Mouse (Mus musculus) midbrain, embryonic 15.5 days (tissue): ENCODE data around the gene Pdxp. TPM values are rescaled to one million over a fixed set of nuclear protein-coding genes. Genes with fewer than 3 reads are reported as not detected.
"Not testable (repeated sequence)": the region's sequence is repeated elsewhere in the genome, so short reads cannot be mapped to it uniquely, and the experiment has no call there.

ENCODE experiments used
- ATAC-seq: fragments of 200-750 bp; cut with Nextera tagmentation; replicated peaks from 2 replicates; pipeline ENCODE4 v1.8.0; 2017; ENCODE audit warnings: moderate TSS enrichment
- H3K27ac ChIP-seq: fragments of 300-500 bp; sonication (generic); 2 replicates; pipeline ENCODE4 v1.5.1; 2015; ENCODE audit warnings: mild to moderate bottlenecking, inconsistent platforms
- H3K27me3 ChIP-seq: fragments of 300-500 bp; sonication (generic); replicated peaks from 2 replicates; pipeline ENCODE4 v1.6.1; 2015; ENCODE audit warnings: inconsistent platforms
- H3K36me3 ChIP-seq: fragments of 300-500 bp; sonication (generic); replicated peaks from 2 replicates; pipeline ENCODE4 v1.6.1; 2015; ENCODE audit warnings: inconsistent platforms
- H3K4me1 ChIP-seq: fragments of 300-500 bp; sonication (generic); 2 replicates; pipeline ENCODE4 v1.6.1; 2015; ENCODE audit warnings: inconsistent platforms
- H3K4me2 ChIP-seq: fragments of 300-500 bp; sonication (generic); 2 replicates; pipeline ENCODE4 v1.6.1; 2015; ENCODE audit warnings: inconsistent platforms, mild to moderate bottlenecking, moderate library complexity
- H3K4me3 ChIP-seq: fragments of 300-500 bp; sonication (generic); 2 replicates; pipeline ENCODE4 v1.5.1; 2015; ENCODE audit warnings: mild to moderate bottlenecking, inconsistent platforms
- H3K9ac ChIP-seq: fragments of 300-500 bp; sonication (generic); 2 replicates; pipeline ENCODE4 v1.6.1; 2015; ENCODE audit warnings: mild to moderate bottlenecking, inconsistent platforms
- H3K9me3 ChIP-seq: fragments of 300-500 bp; sonication (generic); 2 replicates; pipeline ENCODE4 v1.6.1; 2016; ENCODE audit warnings: inconsistent platforms
- WGBS: fragments of 180-500 bp; shearing (Covaris S2); methylation state at CpG from one replicate; pipeline ENCODE4 v1.1.7; 2015; ENCODE audit warnings: mixed read lengths; 5-methylcytosine and 5-hydroxymethylcytosine counted together
- polyA plus RNA-seq: library from polyadenylated mRNA; unstranded; fragments of >200 nt; fragmentation: Nextera tagmentation; extraction: Ambion mirVana; gene quantifications from 2 replicates; pipeline ENCODE4 v1.2.1, GENCODE M21; 2015

Gene Pdxp
- polyA plus RNA-seq, 1 experiment from 2014 or later: 112 TPM

DNA sequence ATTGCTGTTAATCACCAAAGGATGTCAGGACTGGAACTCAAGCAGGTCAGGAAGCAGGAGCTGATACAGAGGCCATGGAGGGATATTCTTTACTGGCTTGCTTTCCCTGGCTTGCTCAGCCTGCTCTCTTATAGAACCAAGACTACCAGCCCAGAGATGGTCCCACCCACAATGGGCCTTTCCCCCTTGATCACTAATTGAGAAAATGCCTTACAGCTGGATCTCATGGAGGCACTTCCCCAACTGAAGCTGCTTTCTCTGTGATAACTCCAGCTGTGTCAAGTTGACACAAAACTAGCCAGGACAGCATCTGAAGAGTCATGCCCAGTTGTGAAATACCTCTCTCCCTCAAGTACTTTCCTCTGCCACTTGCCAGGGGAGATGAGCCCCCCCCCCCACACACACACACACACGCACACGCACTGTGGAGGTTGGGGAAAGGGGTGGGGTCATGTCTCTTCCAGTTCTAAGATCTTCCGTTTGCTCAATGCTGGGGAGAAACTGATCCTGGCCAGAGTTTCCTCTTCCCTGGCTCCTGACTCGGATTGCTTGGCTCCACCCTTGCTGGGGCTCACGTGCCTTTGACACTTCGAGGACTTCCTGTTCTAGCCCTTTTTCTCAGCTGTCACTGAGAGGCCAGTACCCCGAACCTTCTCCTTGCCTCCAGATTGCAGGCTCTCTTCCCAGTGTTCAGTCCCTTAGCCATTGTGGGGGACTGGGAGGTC is 34.8 kb upstream of the Pdxp start:
- not testable (repeated sequence) for H3K27ac ChIP-seq, H3K4me3 ChIP-seq, H3K9ac ChIP-seq, H3K9me3 ChIP-seq, H3K27me3 ChIP-seq, ATAC-seq
- Histone ChIP-seq H3K36me3 (peaks cover 15% of the 10 kb centered on the region), H3K4me2 (peak overlapping the region; percentile 83; the same call in 1 of the 2 replicates), H3K4me1 (peaks cover 30% of the 10 kb centered on the region)
- 72% methylated on average over 7 of the region's 7 CpGs for WGBS

DNA sequence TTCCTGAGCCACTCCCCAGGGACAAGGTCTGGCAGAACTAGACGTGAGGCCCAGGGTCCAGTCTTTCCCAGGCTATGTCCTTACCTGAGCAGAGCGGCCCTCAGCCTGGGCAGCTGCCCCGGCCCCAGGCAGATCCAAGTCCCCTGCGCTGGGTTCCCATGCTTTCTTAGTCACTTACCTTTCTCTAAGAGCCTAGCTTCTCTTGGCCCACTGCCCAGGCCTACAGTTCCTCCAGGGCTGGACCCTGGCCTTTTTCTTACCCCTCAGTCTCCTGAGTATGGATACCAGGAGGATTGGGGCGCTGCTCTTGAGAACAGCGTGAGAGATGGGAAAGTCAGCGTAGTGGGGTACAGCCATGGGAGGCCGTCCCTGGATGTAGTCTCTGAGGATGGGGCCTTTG is 33.3 kb upstream of the Pdxp start:
- ATAC-seq: no peak
- H3K4me1 ChIP-seq: peaks cover 28% of the 10 kb centered on the region
- WGBS: 95% methylated on average over 8 of the region's 8 CpGs
- peaks cover 18% of the 10 kb centered on the region for H3K36me3 ChIP-seq
- no peak overlapping the region for H3K4me3 ChIP-seq
- H3K27ac ChIP-seq: no peak overlapping the region
- H3K4me2 ChIP-seq: no peak overlapping the region
- H3K27me3 ChIP-seq: no peaks in the 10 kb centered on the region
- no peak overlapping the region for H3K9ac ChIP-seq
- H3K9me3 ChIP-seq: no peaks in the 10 kb centered on the region

GRCm38 (mm10) chr15:78881828-78882227 is 31.9 kb upstream of the Pdxp start:
- Histone ChIP-seq H3K4me2 (no peak overlapping the region), H3K9me3 (no peaks in the 10 kb centered on the region), H3K27ac (no peak overlapping the region), H3K36me3 (peaks cover 28% of the 10 kb centered on the region), H3K4me1 (peaks cover 15% of the 10 kb centered on the region), H3K4me3 (no peak overlapping the region), H3K9ac (no peak overlapping the region), H3K27me3 (no peaks in the 10 kb centered on the region)
- ATAC-seq: no peak
- 81% methylated on average over 3 of the region's 3 CpGs for WGBS

DNA sequence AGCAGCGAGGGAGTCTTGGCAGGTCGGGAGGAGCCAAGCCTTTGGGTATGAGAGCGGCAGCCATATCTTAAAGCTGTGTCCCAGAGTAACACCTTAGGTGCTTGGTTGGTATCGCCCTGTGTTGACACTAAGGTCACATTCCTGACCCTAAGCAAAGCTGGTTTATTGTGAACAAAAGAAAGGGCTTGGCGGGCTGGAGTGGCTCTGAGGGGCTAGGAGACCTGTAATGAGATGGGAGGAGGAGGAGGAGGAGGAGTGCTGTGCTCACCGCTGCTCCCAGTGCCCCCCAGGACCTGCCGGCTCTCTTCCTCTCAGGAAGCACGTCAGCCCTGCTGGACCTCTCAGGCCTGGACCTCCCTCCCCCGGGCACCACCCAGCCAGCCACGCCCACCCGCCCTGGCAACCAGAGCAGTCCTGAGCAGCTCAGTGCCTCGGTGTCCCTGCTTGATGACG is 24.3 kb upstream of the Pdxp start:
- Histone ChIP-seq H3K27ac (no peak overlapping the region), H3K9ac (no peak overlapping the region), H3K36me3 (peaks cover 24% of the 10 kb centered on the region), H3K4me1 (no peaks in the 10 kb centered on the region), H3K27me3 (no peaks in the 10 kb centered on the region), H3K4me2 (no peak overlapping the region), H3K4me3 (no peak overlapping the region), H3K9me3 (no peaks in the 10 kb centered on the region)
- no peak for ATAC-seq
- WGBS: 22% methylated on average over 13 of the region's 13 CpGs

- no peaks in the 10 kb centered on the region for H3K4me1 ChIP-seq
- no peaks in the 10 kb centered on the region for H3K27me3 ChIP-seq
- H3K9ac ChIP-seq: no peak overlapping the region
- WGBS: 72% methylated on average over 7 of the region's 7 CpGs
- peaks cover 12% of the 10 kb centered on the region for H3K36me3 ChIP-seq
- H3K4me3 ChIP-seq: no peak overlapping the region
- H3K27ac ChIP-seq: no peak overlapping the region
- H3K4me2 ChIP-seq: no peak overlapping the region
- H3K9me3 ChIP-seq: no peaks in the 10 kb centered on the region
- no peak for ATAC-seq
Observed at GRCm38 (mm10) chr15:78892440-78892839, 21.3 kb upstream of the Pdxp start.

- WGBS: 64% methylated on average over 13 of the region's 13 CpGs
- Histone ChIP-seq H3K9me3 (no peaks in the 10 kb centered on the region), H3K9ac (no peak overlapping the region), H3K4me3 (no peak overlapping the region), H3K4me1 (peaks cover 7% of the 10 kb centered on the region), H3K27me3 (peaks cover 14% of the 10 kb centered on the region), H3K4me2 (no peak overlapping the region), H3K27ac (no peak overlapping the region), H3K36me3 (peaks cover 10% of the 10 kb centered on the region)
- no peak for ATAC-seq
Observed at GRCm38 (mm10) chr15:78894726-78895125, 19.0 kb upstream of the Pdxp start.

DNA sequence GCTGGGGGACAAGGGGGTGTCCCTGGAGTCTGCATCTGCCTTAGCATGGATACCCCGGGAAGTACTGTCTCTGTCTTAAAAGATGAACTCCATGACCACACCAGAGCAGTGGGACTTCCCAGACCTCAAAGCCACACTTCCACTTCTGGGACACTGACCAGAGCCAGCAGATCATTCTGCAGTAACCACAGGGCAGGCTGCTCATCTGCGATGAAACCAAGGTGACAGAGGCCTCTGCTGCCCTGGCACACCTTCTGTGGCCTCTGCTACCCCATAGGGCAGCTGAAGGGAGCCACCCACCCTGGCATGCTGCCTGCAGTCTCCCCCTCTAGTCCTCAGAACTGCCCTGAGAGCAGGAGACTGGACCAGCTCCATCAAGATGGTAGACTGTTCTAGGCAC is 18.0 kb upstream of the Pdxp start:
- peaks cover 7% of the 10 kb centered on the region for H3K36me3 ChIP-seq
- WGBS: 78% methylated on average over 2 of the region's 2 CpGs
- H3K9ac ChIP-seq: no peak overlapping the region
- peaks cover 17% of the 10 kb centered on the region for H3K4me1 ChIP-seq
- no peaks in the 10 kb centered on the region for H3K9me3 ChIP-seq
- no peak for ATAC-seq
- no peak overlapping the region for H3K27ac ChIP-seq
- H3K4me3 ChIP-seq: no peak overlapping the region
- H3K27me3 ChIP-seq: peaks cover 24% of the 10 kb centered on the region
- H3K4me2 ChIP-seq: no peak overlapping the region

- Histone ChIP-seq H3K4me2 (no peak overlapping the region), H3K27me3 (peaks cover 28% of the 10 kb centered on the region), H3K9me3 (no peaks in the 10 kb centered on the region), H3K4me1 (peaks cover 18% of the 10 kb centered on the region), H3K4me3 (no peak overlapping the region), H3K36me3 (peaks cover 7% of the 10 kb centered on the region), H3K27ac (no peak overlapping the region), H3K9ac (no peak overlapping the region)
- 80% methylated on average over 3 of the region's 3 CpGs for WGBS
- no peak for ATAC-seq
Observed at GRCm38 (mm10) chr15:78896149-78896548, 17.6 kb upstream of the Pdxp start.

DNA sequence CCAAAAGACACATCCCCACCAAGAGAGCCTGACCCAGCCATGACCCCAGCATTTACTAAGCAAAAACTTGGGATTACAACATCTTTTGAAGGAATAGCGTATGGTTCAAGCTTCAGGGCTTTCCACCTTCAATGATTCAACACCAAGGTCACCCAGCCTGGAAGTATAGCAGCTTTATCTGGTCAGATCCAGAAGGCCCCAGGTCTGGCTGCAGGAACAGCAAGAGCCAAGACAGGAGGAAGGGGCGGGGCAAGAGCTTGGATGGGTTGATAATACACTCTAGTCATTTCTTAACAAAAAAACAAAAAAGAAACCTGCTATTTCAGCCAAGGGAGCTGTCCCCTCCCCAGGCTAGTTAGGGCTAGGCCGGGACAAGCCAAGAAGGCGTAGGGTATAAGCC is 16.2 kb upstream of the Pdxp start:
- Histone ChIP-seq H3K9ac (no peak overlapping the region), H3K4me2 (no peak overlapping the region), H3K27ac (no peak overlapping the region), H3K36me3 (0 out of 2 replicates have a peak, but pooled peaks cover 1% of the 10 kb centered on the region), H3K4me1 (peaks cover 18% of the 10 kb centered on the region), H3K9me3 (no peaks in the 10 kb centered on the region), H3K27me3 (peaks cover 28% of the 10 kb centered on the region), H3K4me3 (no peak overlapping the region)
- no peak for ATAC-seq
- 89% methylated on average over 4 of the region's 4 CpGs for WGBS

- Histone ChIP-seq H3K9me3 (no peaks in the 10 kb centered on the region), H3K27ac (no peak overlapping the region), H3K27me3 (peaks cover 28% of the 10 kb centered on the region), H3K4me3 (no peak overlapping the region), H3K36me3 (no peaks in the 10 kb centered on the region), H3K4me1 (peaks cover 18% of the 10 kb centered on the region), H3K9ac (no peak overlapping the region), H3K4me2 (no peak overlapping the region)
- no peak for ATAC-seq
- 54% methylated on average over 6 of the region's 6 CpGs for WGBS
Observed at GRCm38 (mm10) chr15:78898507-78899001, 15.2 kb upstream of the Pdxp start.

DNA sequence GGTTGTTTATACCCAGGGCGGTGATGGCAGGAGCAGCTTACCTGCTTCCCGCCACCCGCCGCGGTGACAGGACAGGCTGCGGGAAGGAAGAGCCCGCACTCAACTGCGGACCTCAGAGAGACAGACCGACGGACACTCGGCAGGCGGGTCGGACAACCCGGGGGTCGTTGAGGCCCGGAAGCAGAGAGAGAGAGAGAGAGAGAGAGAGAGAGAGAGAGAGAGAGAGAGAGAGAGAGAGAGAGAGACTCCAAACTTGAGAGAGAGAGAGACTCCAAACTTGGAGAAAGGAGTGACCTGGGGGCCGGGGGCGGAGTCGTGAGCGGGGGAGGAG is 14.3 kb upstream of the Pdxp start, which contains the start of gene Gm49510:
Gene Gm49510, plus strand, starts transcription at position 259 of the 331 bp plus-strand sequence.
- H3K4me3 ChIP-seq: peak within 1 kb of the TSS; percentile 49
- no peak within 1 kb of the TSS for H3K27ac ChIP-seq
- ATAC-seq: no peak
- H3K4me1 ChIP-seq: peaks cover 18% of the 10 kb centered on the region
- peak within 1 kb of the TSS; percentile 58 for H3K9ac ChIP-seq
- no peaks in the 10 kb centered on the region for H3K9me3 ChIP-seq
- 2% methylated on average over 20 of the region's 20 CpGs for WGBS
- no peaks in the 10 kb centered on the region for H3K36me3 ChIP-seq
- H3K27me3 ChIP-seq: peaks cover 28% of the 10 kb centered on the region
- H3K4me2 ChIP-seq: peak within 1 kb of the TSS; percentile 97

DNA sequence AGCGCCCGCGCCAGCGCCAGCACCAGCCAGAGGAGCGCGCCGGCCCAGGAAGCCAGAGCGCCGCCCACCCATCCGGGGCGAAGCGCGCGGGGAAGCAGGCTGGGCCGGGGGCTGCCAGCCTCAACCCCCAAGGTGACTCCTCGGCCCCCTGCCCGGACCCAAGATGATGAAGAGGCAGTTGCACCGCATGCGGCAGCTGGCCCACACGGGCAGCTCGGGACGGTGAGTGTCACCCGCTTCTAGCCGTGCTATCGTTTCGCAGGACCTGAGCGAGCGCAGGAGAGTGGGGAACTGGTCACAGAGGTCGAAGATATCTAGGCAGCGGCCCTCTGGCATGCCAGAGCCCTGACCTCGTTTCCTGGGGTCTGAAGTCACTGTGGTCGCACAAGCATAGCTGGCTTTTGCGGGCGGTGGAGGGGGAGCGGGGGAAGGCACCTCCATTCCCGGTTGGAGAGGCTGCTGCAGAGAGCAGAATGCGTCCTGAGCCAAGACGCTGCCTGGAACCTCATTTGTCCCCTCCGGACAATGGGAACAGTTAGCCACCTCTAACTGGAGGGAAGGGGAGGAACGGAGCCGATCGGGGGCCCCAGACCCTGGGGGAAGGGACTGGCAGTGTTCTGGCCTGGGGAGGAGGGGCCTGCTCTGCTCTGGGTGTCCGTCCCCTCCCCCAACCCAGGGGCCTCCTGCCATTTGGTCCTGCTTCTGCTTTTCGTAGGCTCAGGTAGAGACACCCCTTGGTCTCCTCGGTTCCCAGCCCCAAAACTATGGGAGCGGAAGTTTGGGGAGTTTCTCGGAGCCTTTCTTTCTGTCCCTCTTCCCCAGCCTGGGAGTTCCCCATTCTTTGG is 13.8 kb upstream of the Pdxp start, which contains the start of gene Sh3bp1:
Gene Sh3bp1, plus strand, starts transcription at position 29 of the 845 bp plus-strand sequence.
- ATAC-seq: no peak; the same call in 1 of the 2 replicates
- H3K27ac ChIP-seq: no peak within 1 kb of the TSS
- peak within 1 kb of the TSS; percentile 58 for H3K9ac ChIP-seq
- H3K9me3 ChIP-seq: no peaks in the 10 kb centered on the region
- peaks cover 28% of the 10 kb centered on the region for H3K27me3 ChIP-seq
- no peaks in the 10 kb centered on the region for H3K36me3 ChIP-seq
- peak within 1 kb of the TSS; percentile 49 for H3K4me3 ChIP-seq
- WGBS: 2% methylated on average over 47 of the region's 47 CpGs
- H3K4me2 ChIP-seq: peak within 1 kb of the TSS; percentile 97
- peaks cover 18% of the 10 kb centered on the region for H3K4me1 ChIP-seq
